Mouse (Mus musculus) embryo, embryonic 10 days (tissue): ENCODE results near the gene Olfr1392.

Source experiments
- DNase-seq: peaks from one replicate; pipeline ENCODE4 v3.0.0-alpha.2; 2015; ENCODE audit warnings: low spot score

The Olfr1392 gene

GRCm38 (mm10) chr11:49322442-49322841 is 37.4 kb downstream of the Olfr1392 start, which contains the start of gene Olfr1391:
Gene Olfr1391 (plus strand): TSS chr11:49322742.
- no peak for DNase-seq

GRCm38 (mm10) chr11:49326726-49327125 is 41.6 kb downstream of the Olfr1392 start:
- no peak for DNase-seq

- DNase-seq = no peak
Observed at GRCm38 (mm10) chr11:49329686-49330085, 44.6 kb downstream of the Olfr1392 start.

GRCm38 (mm10) chr11:49334888-49335287 is 49.8 kb downstream of the Olfr1392 start, which contains the start of gene Olfr1390:
Gene Olfr1390 (plus strand): TSS chr11:49335188.
- DNase-seq = no peak

- DNase-seq = no peak
Observed at GRCm38 (mm10) chr11:49337150-49337832, 52.2 kb downstream of the Olfr1392 start.
